Mouse (Mus musculus): Measurements from ENCODE around the gene Hist1h2ab. TPM values are rescaled to one million over a fixed set of nuclear protein-coding genes. Genes with fewer than 3 reads are reported as not detected.
A peak's percentile ranks its signal among the peaks of the same experiment; 100 is the strongest.

Hist1h2ab gene
- polyA plus RNA-seq, 1 experiment = 40.3 TPM

DNA sequence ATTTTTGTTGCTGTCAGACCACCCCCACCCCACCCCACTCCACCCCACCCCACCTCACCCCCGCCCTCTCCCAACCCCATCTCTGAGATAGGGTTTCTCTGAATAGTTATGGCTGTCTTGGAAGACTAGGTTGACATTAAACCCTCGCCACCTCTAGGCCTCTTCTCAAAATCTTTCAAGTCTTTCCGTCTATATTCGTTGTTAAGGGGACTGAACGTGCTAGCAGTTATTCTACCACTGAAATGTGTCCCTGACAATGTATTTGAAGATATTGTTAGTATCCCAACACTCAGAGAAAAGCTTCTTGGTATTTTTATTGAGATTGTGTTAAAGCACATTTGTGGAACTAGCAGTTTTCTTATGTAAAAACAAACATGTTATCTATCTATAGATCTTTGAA lies 10.0 kb upstream of the Hist1h2ab start:
- DNase-seq (ENCODE audit: low read depth in 1 of 2, low spot score in 2 of 2) = no peak
- H3K27ac ChIP-seq (ENCODE audit: insufficient read depth, low read length) = no peak overlapping the region

DNA sequence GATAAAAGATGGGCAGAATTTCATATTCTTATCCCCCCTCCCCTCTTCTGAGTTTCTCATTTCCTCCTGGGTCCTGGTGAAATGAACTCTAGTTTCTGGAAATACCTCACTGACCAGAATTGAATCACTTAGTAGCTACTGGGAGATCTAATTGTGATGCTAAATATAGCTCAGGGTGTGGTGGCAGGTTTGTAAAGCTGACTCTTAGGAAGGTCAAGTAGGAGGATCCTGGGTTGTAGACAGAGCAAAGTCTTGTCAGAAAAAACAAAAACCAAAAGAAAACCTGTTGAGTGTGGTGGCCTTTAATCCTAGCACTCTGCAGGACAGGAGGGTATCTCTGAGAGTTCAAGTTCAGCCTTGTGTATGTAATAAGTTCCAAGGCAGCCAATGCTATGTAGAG lies 8.9 kb upstream of the Hist1h2ab start:
- no peak overlapping the region for H3K27ac ChIP-seq (ENCODE audit: insufficient read depth, low read length)
- H3K27me3 ChIP-seq (ENCODE audit: control insufficient read depth, insufficient read depth, low read length) = no peaks in the 10 kb centered on the region
- no peaks in the 10 kb centered on the region; the same call in 1 of the 2 replicates for H3K36me3 ChIP-seq (ENCODE audit: control insufficient read depth, insufficient read depth, low read length)
- no peak for TF ChIP-seq CTCF (IDR thresholded peaks at IDR 0.05; ENCODE audit: extremely low read depth, insufficient read depth, insufficient read length, insufficient replicate concordance)
- TF ChIP-seq POLR2A (IDR thresholded peaks at IDR 0.05; ENCODE audit: low read depth, low read length) = no peak
- no peak overlapping the region for H3K4me3 ChIP-seq (ENCODE audit: extremely low read depth, insufficient read depth, insufficient read length)
- no peaks in the 10 kb centered on the region; the same call in 1 of the 2 replicates for H3K4me1 ChIP-seq (ENCODE audit: control insufficient read depth, insufficient read depth, insufficient read length)
- DNase-seq (ENCODE audit: low read depth in 1 of 2, low spot score in 2 of 2) = no peak

More for the DNA sequence above, 10.0 kb upstream of the Hist1h2ab start:
- no peaks in the 10 kb centered on the region for H3K27me3 ChIP-seq (ENCODE audit: control insufficient read depth, insufficient read depth, low read length)
- no peaks in the 10 kb centered on the region; the same call in 1 of the 2 replicates for H3K36me3 ChIP-seq (ENCODE audit: control insufficient read depth, insufficient read depth, low read length)
- no peak for TF ChIP-seq POLR2A (IDR thresholded peaks at IDR 0.05; ENCODE audit: low read depth, low read length)
- no peak for TF ChIP-seq CTCF (IDR thresholded peaks at IDR 0.05; ENCODE audit: extremely low read depth, insufficient read depth, insufficient read length, insufficient replicate concordance)
- 64% methylated on average over 5 of the region's 5 CpGs for WGBS
- no peak overlapping the region; the same call in 1 of the 2 replicates for H3K4me3 ChIP-seq (ENCODE audit: extremely low read depth, insufficient read depth, insufficient read length)
- no peaks in the 10 kb centered on the region; the same call in 1 of the 2 replicates for H3K4me1 ChIP-seq (ENCODE audit: control insufficient read depth, insufficient read depth, insufficient read length)

DNA sequence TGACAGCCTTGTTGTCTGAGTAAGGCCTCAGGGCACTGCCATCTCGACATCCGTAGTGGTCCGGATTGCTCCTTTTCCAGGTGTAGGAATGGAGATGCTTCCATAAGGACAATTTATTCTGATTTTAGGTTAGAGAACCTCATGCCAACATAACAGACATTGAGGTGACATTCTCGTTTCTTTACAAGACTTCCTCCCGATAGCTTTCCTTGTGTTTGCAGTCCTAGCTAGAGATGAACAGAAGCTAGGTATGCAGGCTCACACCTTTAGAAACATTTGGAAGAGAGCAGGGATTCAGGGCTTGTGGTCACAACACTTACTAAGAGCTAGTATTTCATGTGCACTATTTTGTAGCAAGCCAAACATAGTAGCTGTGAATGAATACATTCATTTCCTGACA lies 7.7 kb upstream of the Hist1h2ab start:
- Histone ChIP-seq H3K27ac (ENCODE audit: insufficient read depth, low read length) (no peak overlapping the region), H3K4me3 (ENCODE audit: extremely low read depth, insufficient read depth, insufficient read length) (no peak overlapping the region), H3K27me3 (ENCODE audit: control insufficient read depth, insufficient read depth, low read length) (no peaks in the 10 kb centered on the region), H3K36me3 (ENCODE audit: control insufficient read depth, insufficient read depth, low read length) (no peaks in the 10 kb centered on the region; the same call in 1 of the 2 replicates), H3K4me1 (ENCODE audit: control insufficient read depth, insufficient read depth, insufficient read length) (no peaks in the 10 kb centered on the region; the same call in none of the 2 replicates)
- 93% methylated on average over 5 of the region's 5 CpGs for WGBS
- DNase-seq (ENCODE audit: low read depth in 1 of 2, low spot score in 2 of 2) = no peak
- no peak for TF ChIP-seq CTCF (IDR thresholded peaks at IDR 0.05; ENCODE audit: extremely low read depth, insufficient read depth, insufficient read length, insufficient replicate concordance)

- TF ChIP-seq CTCF (IDR thresholded peaks at IDR 0.05; ENCODE audit: extremely low read depth, insufficient read depth, insufficient read length, insufficient replicate concordance) = no peak
- no peak for TF ChIP-seq POLR2A (IDR thresholded peaks at IDR 0.05; ENCODE audit: low read depth, low read length)
- Histone ChIP-seq H3K27me3 (ENCODE audit: control insufficient read depth, insufficient read depth, low read length) (no peaks in the 10 kb centered on the region), H3K27ac (ENCODE audit: insufficient read depth, low read length) (no peak overlapping the region), H3K36me3 (ENCODE audit: control insufficient read depth, insufficient read depth, low read length) (no peaks in the 10 kb centered on the region; the same call in 1 of the 2 replicates), H3K4me1 (ENCODE audit: control insufficient read depth, insufficient read depth, insufficient read length) (no peaks in the 10 kb centered on the region; the same call in none of the 2 replicates), H3K4me3 (ENCODE audit: extremely low read depth, insufficient read depth, insufficient read length) (no peak overlapping the region)
- DNase-seq (ENCODE audit: low read depth in 1 of 2, low spot score in 2 of 2) = no peak
- 81% methylated on average over 4 of the region's 4 CpGs for WGBS
These were observed 7.0 kb upstream of the Hist1h2ab start for GRCm38 (mm10) chr13:23743963-23744362.

- Histone ChIP-seq H3K4me3 (ENCODE audit: extremely low read depth, insufficient read depth, insufficient read length) (peak overlapping the region; percentile 8), H3K4me1 (ENCODE audit: control insufficient read depth, insufficient read depth, insufficient read length) (no peaks in the 10 kb centered on the region; the same call in none of the 2 replicates), H3K27ac (ENCODE audit: insufficient read depth, low read length) (0 out of 2 replicates have a peak overlapping the region, but pooled peaks have one; percentile 41), H3K36me3 (ENCODE audit: control insufficient read depth, insufficient read depth, low read length) (no peaks in the 10 kb centered on the region; the same call in 1 of the 2 replicates), H3K27me3 (ENCODE audit: control insufficient read depth, insufficient read depth, low read length) (no peaks in the 10 kb centered on the region)
- WGBS = 5% methylated on average over 23 of the region's 36 CpGs
- TF ChIP-seq CTCF (IDR thresholded peaks at IDR 0.05; ENCODE audit: extremely low read depth, insufficient read depth, insufficient read length, insufficient replicate concordance) (no peak), POLR2A (IDR thresholded peaks at IDR 0.05; ENCODE audit: low read depth, low read length) (no peak)
- no peak for DNase-seq (ENCODE audit: low read depth in 1 of 2, low spot score in 2 of 2)
These were observed 6.2 kb upstream of the Hist1h2ab start for GRCm38 (mm10) chr13:23744421-23745380.

- Histone ChIP-seq H3K36me3 (ENCODE audit: control insufficient read depth, insufficient read depth, low read length) (no peaks in the 10 kb centered on the region; the same call in 1 of the 2 replicates), H3K4me1 (ENCODE audit: control insufficient read depth, insufficient read depth, insufficient read length) (no peaks in the 10 kb centered on the region; the same call in none of the 2 replicates), H3K4me3 (ENCODE audit: extremely low read depth, insufficient read depth, insufficient read length) (peak within 1 kb of the TSS; percentile 75), H3K27me3 (ENCODE audit: control insufficient read depth, insufficient read depth, low read length) (no peaks in the 10 kb centered on the region), H3K27ac (ENCODE audit: insufficient read depth, low read length) (peak within 1 kb of the TSS; percentile 100)
- under 1% methylated on average over 28 of the region's 28 CpGs for WGBS
- no peak for TF ChIP-seq CTCF (IDR thresholded peaks at IDR 0.05; ENCODE audit: extremely low read depth, insufficient read depth, insufficient read length, insufficient replicate concordance)
- TF ChIP-seq POLR2A (IDR thresholded peaks at IDR 0.05; ENCODE audit: low read depth, low read length) = no peak
- peak; percentile 83 to 85 for DNase-seq (ENCODE audit: low read depth in 1 of 2, low spot score in 2 of 2)
These were observed 5.4 kb upstream of the Hist1h2ab start, which contains the start of gene Hist1h3c for GRCm38 (mm10) chr13:23745381-23746161. Gene Hist1h3c (minus strand): TSS chr13:23745602.
